Mouse (Mus musculus) hematopoietic stem cell, adult 5-6 weeks (primary cell): ENCODE measurements around the gene Mrpl33. TPM values are rescaled to one million over a fixed set of nuclear protein-coding genes. Genes with fewer than 3 reads are reported as not detected.

Experiments used
- ATAC-seq, 2 experiments: fragments of 125-278 bp in 1 of 2; replicated peaks in 1 of 2; 2 replicates each; pipeline ENCODE4 v1.8.0; 2016 to 2017; ENCODE audit warnings: inconsistent platforms in 2 of 2, mild to moderate bottlenecking in 2 of 2, moderate number of reproducible peaks in 2 of 2, low read depth in 1 of 2, moderate TSS enrichment in 1 of 2; ENCODE audit not compliant: low FRiP score in 2 of 2, poor library complexity in 2 of 2, severe bottlenecking in 2 of 2, insufficient read depth in 1 of 2, low TSS enrichment in 1 of 2
- total RNA-seq: library from RNA; stranded (forward); fragments of 172-1452, 232-1000 nt; gene quantifications from 2 replicates; pipeline ENCODE4 v1.2.3, GENCODE M21; 2017

Mrpl33 gene
- total RNA-seq, 1 experiment from 2014 or later, result 92.9 TPM

- ATAC-seq, result no peak
These were observed 71.7 kb downstream of the Mrpl33 start for GRCm38 (mm10) chr5:31668325-31668968.

GRCm38 (mm10) chr5:31669984-31670383, 73.2 kb downstream of the Mrpl33 start:
- no peak for ATAC-seq

GRCm38 (mm10) chr5:31671137-31671536, 74.4 kb downstream of the Mrpl33 start:
- no peak for ATAC-seq

DNA sequence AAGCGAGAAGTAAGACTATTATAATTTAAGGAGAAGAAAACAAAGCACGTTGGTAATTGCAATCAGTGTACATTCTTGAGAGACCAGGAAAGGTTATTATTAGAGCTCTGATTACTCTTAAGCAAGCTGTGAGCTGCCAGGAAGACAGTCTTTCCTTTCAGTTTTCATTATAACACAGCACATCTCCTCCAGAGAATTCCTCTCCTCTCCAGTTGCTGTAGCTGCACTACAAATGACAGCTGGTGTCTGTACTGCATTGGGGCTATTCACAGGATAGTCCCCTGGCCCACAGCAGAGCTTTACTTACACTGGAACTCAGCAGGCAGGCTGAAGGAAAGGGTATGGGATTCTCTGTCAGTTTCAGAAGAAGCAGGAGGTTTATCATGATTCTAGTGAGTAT, 76.7 kb downstream of the Mrpl33 start:
- no peak for ATAC-seq

DNA sequence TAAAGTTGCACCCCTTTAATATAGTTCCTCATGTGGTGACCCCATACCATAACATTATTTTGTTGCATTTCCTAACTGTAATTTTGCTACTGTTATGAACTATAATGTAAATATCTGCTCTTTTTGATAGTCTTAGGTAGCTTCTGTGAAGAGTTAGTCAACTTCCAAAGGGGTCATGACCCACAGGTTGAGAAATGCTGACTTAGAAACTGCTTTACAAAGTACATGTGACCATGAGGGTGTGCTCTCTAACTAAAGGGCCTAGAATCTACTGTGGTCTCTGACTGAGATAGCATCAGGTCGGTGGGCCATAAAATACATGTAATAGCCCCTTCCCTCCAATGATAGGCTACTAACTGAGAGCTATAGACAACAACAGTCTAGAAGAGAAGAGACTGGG, 81.3 kb downstream of the Mrpl33 start:
- no peak for ATAC-seq

GRCm38 (mm10) chr5:31680183-31680582, 83.4 kb downstream of the Mrpl33 start:
- ATAC-seq, result no peak

DNA sequence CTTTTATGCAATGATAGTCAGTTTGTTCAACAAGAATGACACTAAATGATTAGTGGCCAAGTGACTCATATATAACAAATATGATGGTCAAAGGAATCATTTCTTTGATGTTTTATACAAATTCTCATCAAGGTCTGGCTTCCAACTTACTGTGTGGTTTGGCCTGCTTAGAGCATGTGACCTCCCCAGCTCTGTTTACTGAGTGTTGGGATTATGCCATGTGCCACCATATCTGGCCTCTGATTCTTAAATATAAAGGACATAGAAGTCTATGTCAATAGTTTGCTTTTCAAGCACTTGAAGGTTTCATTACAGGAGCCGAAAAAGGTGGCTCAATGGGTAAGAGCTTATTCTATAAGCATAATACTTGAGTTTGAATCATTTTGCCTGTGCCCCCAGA, 85.6 kb downstream of the Mrpl33 start:
- ATAC-seq, result no peak

- no peak for ATAC-seq
These were observed 89.3 kb downstream of the Mrpl33 start for GRCm38 (mm10) chr5:31686040-31686439.

DNA sequence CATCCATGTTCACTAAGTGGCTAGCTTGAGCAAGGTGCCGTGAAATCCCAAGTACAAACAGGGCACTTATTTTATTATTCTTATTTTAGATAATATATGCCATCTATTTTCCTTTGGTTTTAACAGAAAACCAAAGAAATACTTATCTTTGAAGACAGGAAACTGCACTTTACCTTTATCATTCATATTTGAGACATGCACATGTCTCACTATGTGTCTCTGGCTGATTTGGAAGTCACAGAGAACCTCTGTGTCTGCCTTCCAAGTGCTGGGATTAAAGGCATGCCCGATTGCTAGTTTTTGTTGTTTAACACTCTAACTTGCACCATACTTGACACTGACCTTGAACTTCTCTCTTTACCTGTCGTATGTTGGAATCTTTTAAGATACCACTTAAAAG, 91.2 kb downstream of the Mrpl33 start:
- no peak for ATAC-seq

- no peak for ATAC-seq
These were observed 96.5 kb downstream of the Mrpl33 start for GRCm38 (mm10) chr5:31693191-31693590.

DNA sequence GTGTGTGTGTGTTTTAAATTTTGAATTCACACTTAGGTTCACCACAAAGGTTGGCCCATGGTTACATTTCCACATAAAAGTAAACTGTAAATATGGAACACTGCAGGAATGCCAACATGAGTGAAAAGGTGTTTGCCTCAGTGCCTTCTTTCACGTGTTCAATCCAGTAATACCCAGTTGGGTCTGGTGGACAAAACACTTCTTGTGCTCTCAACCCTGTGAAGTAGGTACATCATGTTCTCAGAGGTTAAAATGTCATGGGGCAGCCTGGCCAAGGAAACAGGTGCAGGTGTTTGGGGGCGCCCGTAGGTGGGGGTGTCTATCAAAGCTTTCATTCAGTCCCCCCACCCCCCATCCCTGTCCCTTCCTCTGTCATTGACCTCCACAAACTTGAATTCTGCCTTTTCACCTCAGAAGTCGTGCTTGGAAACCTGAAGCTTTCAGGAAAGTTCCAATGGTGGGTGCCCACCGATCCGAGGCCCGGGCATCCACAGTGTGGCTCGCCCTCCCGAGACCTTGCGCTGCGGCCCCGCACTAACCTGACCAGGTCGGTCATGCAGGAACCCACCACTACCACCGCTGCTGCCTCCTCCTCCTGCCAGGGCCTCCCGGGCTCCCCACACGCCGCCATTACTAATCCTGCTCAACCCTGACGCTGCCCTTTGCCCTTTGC, 100.4 kb downstream of the Mrpl33 start, which contains the start of gene Rbks:
TSS of gene Rbks (minus strand) at position 657 of the 673 bp plus-strand sequence.
- peak; percentile 68 to 70; a peak in 2 of 4 replicates for ATAC-seq

- peak; percentile 50 to 62 for ATAC-seq
These were observed 101.0 kb downstream of the Mrpl33 start, which contains the start of gene Babam2 for GRCm38 (mm10) chr5:31697644-31698296. Gene Babam2 (plus strand): TSS chr5:31697684.

- peak; percentile 90 to 92 for ATAC-seq
These were observed 101.6 kb downstream of the Mrpl33 start for GRCm38 (mm10) chr5:31698297-31698726.

DNA sequence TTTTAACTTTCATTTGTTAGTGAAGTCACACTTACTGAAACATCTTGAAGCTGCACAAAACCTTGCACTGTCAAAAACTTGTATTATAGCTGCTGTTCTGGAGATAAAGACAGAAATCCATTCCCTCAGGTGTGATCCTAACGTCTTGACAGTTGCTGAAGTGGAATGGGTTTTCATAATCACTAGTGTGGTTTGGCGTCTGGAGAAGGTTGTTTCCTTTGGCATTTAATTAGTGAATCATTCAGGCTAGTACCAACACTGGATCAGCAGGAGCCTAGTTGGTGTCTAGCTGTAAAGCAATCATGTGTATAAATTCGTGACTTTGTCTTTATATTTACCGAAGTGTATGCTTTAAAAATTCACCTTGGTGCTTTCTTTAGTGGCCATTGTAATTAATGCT, 102.2 kb downstream of the Mrpl33 start:
- no peak for ATAC-seq

- no peak for ATAC-seq
These were observed 102.7 kb downstream of the Mrpl33 start for GRCm38 (mm10) chr5:31699397-31699796.

GRCm38 (mm10) chr5:31704971-31705370, 108.2 kb downstream of the Mrpl33 start:
- ATAC-seq, result no peak

DNA sequence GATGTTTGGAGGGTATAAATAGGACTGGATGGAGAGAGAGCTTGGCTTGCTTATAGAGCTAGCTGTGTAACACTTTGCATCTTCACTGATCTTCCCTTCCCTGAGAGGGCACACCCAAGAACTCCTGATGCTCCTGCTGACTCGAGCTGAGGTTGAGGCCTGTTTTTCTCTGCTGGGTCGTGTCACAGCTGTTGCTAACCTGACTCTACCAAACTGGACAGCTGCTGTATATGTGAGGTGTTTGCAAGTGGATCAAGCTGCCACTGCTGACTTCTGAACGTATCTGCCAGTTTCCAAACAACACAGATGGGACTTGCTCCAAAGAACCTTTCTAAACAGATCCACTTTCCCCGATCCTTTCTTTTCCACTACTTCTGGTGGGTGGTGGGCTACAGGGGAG, 110.1 kb downstream of the Mrpl33 start:
- ATAC-seq, result no peak

DNA sequence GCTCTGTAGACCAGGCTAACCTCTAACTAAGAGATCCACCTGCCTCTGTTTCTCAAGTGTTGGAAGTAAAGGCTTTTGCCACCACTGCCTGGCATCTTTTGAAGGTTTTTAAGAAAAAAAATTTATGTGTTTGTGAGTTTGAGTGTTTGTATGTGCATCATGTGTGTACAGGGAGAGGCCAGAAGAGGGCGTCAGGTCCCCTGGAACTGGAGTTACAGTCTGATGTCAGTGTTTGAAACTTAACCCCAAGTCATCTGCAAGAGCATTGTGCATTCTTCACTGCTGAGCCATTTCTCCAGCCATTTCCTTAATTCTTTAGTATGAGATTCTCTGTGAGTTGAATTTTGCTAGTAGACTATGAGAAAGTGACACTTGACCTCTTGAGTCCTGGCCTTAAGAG, 112.7 kb downstream of the Mrpl33 start:
- no peak for ATAC-seq
